Mouse (Mus musculus) lung, adult 2 months (tissue): ENCODE measurements around the gene Notch4.

Experiments
- CTCF ChIP-seq: fragments of 200-500 bp; IDR thresholded peaks from 2 replicates; pipeline ENCODE4 v1.5.1; 2011; ENCODE audit warnings: mild to moderate bottlenecking, low read length, control low read depth; ENCODE audit not compliant: insufficient read depth
- POLR2A ChIP-seq: fragments of 200-500 bp; IDR thresholded peaks from 2 replicates; pipeline ENCODE4 v1.6.1; 2011; ENCODE audit warnings: low read depth, mild to moderate bottlenecking, control low read depth, low read length, borderline replicate concordance; ENCODE audit errors: extremely low read depth

DNA sequence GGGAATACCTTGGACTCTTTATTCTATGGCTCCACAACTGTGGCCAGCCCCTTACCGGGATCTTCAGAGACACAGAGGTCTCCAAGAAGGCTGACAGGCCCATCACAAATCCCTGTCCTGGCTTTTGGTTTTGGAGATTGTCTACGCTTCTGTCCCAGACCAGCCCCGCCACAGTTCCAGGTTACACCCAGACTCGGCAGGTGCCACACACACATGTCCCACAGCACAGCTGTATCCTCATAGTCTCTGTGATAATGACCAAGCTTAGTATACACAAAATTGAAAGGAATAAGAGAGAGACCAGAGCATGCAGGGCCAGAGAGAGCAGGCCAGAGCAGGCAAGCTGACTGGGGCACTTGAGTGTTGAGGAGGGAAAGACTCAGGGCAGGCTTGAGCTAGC is 46.3 kb upstream of the Notch4 start:
- TF ChIP-seq CTCF (no peak), POLR2A (no peak)
